In the genomic region with DNA sequence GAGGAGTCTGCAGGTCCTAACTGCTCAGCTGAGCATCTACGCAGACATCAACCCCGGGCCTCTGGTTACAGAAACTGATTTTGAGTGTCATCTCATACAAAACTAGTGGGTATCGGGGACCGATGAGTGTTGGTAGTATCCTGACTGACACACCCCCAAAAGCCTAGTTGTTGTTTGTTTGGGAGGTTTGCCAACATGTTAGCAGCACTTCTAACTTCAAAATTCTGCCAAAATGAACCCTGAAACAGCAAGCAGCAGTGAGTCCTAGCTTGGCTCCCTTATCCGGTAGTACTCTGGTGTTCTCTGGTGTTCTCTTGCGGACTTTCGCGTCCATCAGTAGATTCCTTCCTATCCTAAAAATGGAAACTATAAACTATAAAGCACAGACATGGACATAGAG, we compare ENCODE assay signal across 11 mouse cellular contexts. TPM values are rescaled to one million over a fixed set of nuclear protein-coding genes. Genes with fewer than 3 reads are reported as not detected.
DNase-seq lines count a peak whose midpoint lies in the region; ATAC-seq and TF ChIP-seq lines count a peak whose summit lies in the region.
"Had no signal": no experiment of that assay in that cellular context is flagged by ENCODE, and none has a peak within 500 bp of the region (broad histone marks: within the 10 kb centered on the region; RNA-seq: fewer than 3 reads in every experiment).

No protein-coding gene starts in this region.

- H3K36me3 ChIP-seq in hindbrain, embryonic 12.5 days: no peaks in the 10 kb centered on the region
- H3K36me3 ChIP-seq in hindbrain, embryonic 16.5 days (ENCODE audit: control insufficient read depth, insufficient read depth, low read length): no peaks in the 10 kb centered on the region
- H3K36me3 ChIP-seq in midbrain, embryonic 10.5 days: no peaks in the 10 kb centered on the region
- no peaks in the 10 kb centered on the region for H3K36me3 ChIP-seq in midbrain, embryonic 15.5 days (replicated peaks)
- no peaks in the 10 kb centered on the region for H3K36me3 ChIP-seq in hindbrain, embryonic 14.5 days (replicated peaks; ENCODE audit: control insufficient read depth, insufficient read depth)
- H3K36me3 ChIP-seq in stomach, postnatal 0 days (ENCODE audit: control insufficient read depth, insufficient read depth, low read length): no peaks in the 10 kb centered on the region

- peak overlapping the region; percentile 41 for H3K4me3 ChIP-seq in hindbrain, embryonic 12.5 days
- no peak overlapping the region for H3K4me3 ChIP-seq in hindbrain, embryonic 16.5 days (ENCODE audit: low read length)
- H3K4me3 ChIP-seq in midbrain, embryonic 10.5 days: peak overlapping the region; percentile 50; the same call in 1 of the 2 replicates
- no peak overlapping the region for H3K4me3 ChIP-seq in midbrain, embryonic 15.5 days
- H3K4me3 ChIP-seq in hindbrain, embryonic 14.5 days (replicated peaks; ENCODE audit: low read length): no peak overlapping the region
- H3K4me3 ChIP-seq in stomach, postnatal 0 days (ENCODE audit: low read depth, low read length): no peak overlapping the region

- ATAC-seq in hindbrain, embryonic 12.5 days (ENCODE audit: low FRiP score): no peak
- no peak for ATAC-seq in hindbrain, embryonic 16.5 days
- ATAC-seq in midbrain, embryonic 15.5 days (replicated peaks): no peak
- ATAC-seq in hindbrain, embryonic 14.5 days (ENCODE audit: low FRiP score): no peak
- no peak for ATAC-seq in stomach, postnatal 0 days (ENCODE audit: low FRiP score, low TSS enrichment)
- ATAC-seq: activated CD4-positive, CD25-positive, alpha-beta regulatory T cell, adult 4 months had no signal

- no peak for TF ChIP-seq CTCF in stomach, postnatal 0 days (IDR thresholded peaks at IDR 0.05; ENCODE audit: low read depth)

- H3K27ac ChIP-seq in hindbrain, embryonic 12.5 days: no peak overlapping the region
- H3K27ac ChIP-seq in hindbrain, embryonic 16.5 days (ENCODE audit: low read depth, low read length): no peak overlapping the region
- H3K27ac ChIP-seq in midbrain, embryonic 10.5 days (replicated peaks): no peak overlapping the region
- no peak overlapping the region for H3K27ac ChIP-seq in midbrain, embryonic 15.5 days
- H3K27ac ChIP-seq in hindbrain, embryonic 14.5 days: no peak overlapping the region
- no peak overlapping the region for H3K27ac ChIP-seq in stomach, postnatal 0 days (replicated peaks)

- no peak overlapping the region for H3K9ac ChIP-seq in hindbrain, embryonic 12.5 days
- H3K9ac ChIP-seq in hindbrain, embryonic 16.5 days (ENCODE audit: low read depth, low read length): no peak overlapping the region
- H3K9ac ChIP-seq in midbrain, embryonic 15.5 days: no peak overlapping the region
- H3K9ac ChIP-seq in hindbrain, embryonic 14.5 days: no peak overlapping the region
- H3K9ac ChIP-seq in stomach, postnatal 0 days (ENCODE audit: low read length): no peak overlapping the region

- H3K9me3 ChIP-seq in hindbrain, embryonic 12.5 days (replicated peaks): no peaks in the 10 kb centered on the region
- no peaks in the 10 kb centered on the region for H3K9me3 ChIP-seq in hindbrain, embryonic 16.5 days (ENCODE audit: control insufficient read depth, low read length)
- no peaks in the 10 kb centered on the region for H3K9me3 ChIP-seq in midbrain, embryonic 10.5 days (replicated peaks)
- no peaks in the 10 kb centered on the region for H3K9me3 ChIP-seq in midbrain, embryonic 15.5 days
- no peaks in the 10 kb centered on the region for H3K9me3 ChIP-seq in hindbrain, embryonic 14.5 days (ENCODE audit: control insufficient read depth, low read length)
- no peaks in the 10 kb centered on the region for H3K9me3 ChIP-seq in stomach, postnatal 0 days (ENCODE audit: control insufficient read depth, low read length)

- H3K4me2 ChIP-seq in hindbrain, embryonic 12.5 days (replicated peaks): peak overlapping the region; percentile 61; the same call in 1 of the 2 replicates
- H3K4me2 ChIP-seq in hindbrain, embryonic 16.5 days (ENCODE audit: low read length): no peak overlapping the region
- H3K4me2 ChIP-seq in midbrain, embryonic 15.5 days: no peak overlapping the region
- H3K4me2 ChIP-seq in hindbrain, embryonic 14.5 days (replicated peaks): peak overlapping the region; percentile 55; the same call in 1 of the 2 replicates
- H3K4me2 ChIP-seq in stomach, postnatal 0 days (replicated peaks; ENCODE audit: low read depth): peak overlapping the region; percentile 62; the same call in 1 of the 2 replicates

- peaks cover 35% of the 10 kb centered on the region for H3K27me3 ChIP-seq in hindbrain, embryonic 12.5 days
- peaks cover 26% of the 10 kb centered on the region for H3K27me3 ChIP-seq in hindbrain, embryonic 16.5 days (replicated peaks; ENCODE audit: control insufficient read depth, insufficient read depth, low read length)
- peaks cover 48% of the 10 kb centered on the region for H3K27me3 ChIP-seq in midbrain, embryonic 10.5 days (ENCODE audit: low read depth, poor library complexity, severe bottlenecking)
- H3K27me3 ChIP-seq in midbrain, embryonic 15.5 days (replicated peaks): peaks cover 30% of the 10 kb centered on the region
- peaks cover 38% of the 10 kb centered on the region for H3K27me3 ChIP-seq in hindbrain, embryonic 14.5 days (ENCODE audit: control insufficient read depth, insufficient read depth, low read length)
- H3K27me3 ChIP-seq in stomach, postnatal 0 days (ENCODE audit: control insufficient read depth, insufficient read depth, low read length): peaks cover 4% of the 10 kb centered on the region; the same call in 1 of the 2 replicates

- WGBS in hindbrain, embryonic 12.5 days: 75% methylated on average over 8 of the region's 8 CpGs
- WGBS in hindbrain, embryonic 16.5 days: 68% methylated on average over 8 of the region's 8 CpGs
- 76% methylated on average over 8 of the region's 8 CpGs for WGBS in midbrain, embryonic 10.5 days
- 78% methylated on average over 8 of the region's 8 CpGs for WGBS in midbrain, embryonic 15.5 days
- WGBS in hindbrain, embryonic 14.5 days: 75% methylated on average over 8 of the region's 8 CpGs
- WGBS in stomach, postnatal 0 days: 64% methylated on average over 8 of the region's 8 CpGs

- H3K4me1 ChIP-seq in hindbrain, embryonic 12.5 days: peaks cover 15% of the 10 kb centered on the region
- peaks cover 14% of the 10 kb centered on the region for H3K4me1 ChIP-seq in hindbrain, embryonic 16.5 days (ENCODE audit: control insufficient read depth, insufficient read depth, low read depth, low read length)
- H3K4me1 ChIP-seq in midbrain, embryonic 10.5 days: peaks cover 17% of the 10 kb centered on the region
- peaks cover 13% of the 10 kb centered on the region; the same call in 1 of the 2 replicates for H3K4me1 ChIP-seq in midbrain, embryonic 15.5 days
- H3K4me1 ChIP-seq in hindbrain, embryonic 14.5 days (replicated peaks; ENCODE audit: control insufficient read depth, insufficient read depth, low read length): peaks cover 12% of the 10 kb centered on the region
- H3K4me1 ChIP-seq in stomach, postnatal 0 days (replicated peaks; ENCODE audit: control insufficient read depth, insufficient read depth): no peaks in the 10 kb centered on the region; the same call in 1 of the 2 replicates

- DNase-seq in midbrain, embryonic 10.5 days (ENCODE audit: low spot score): no peak
- DNase-seq in hindbrain, embryonic 14.5 days (ENCODE audit: low spot score): no peak
- no peak for DNase-seq in stomach, postnatal 0 days (ENCODE audit: low spot score)
- DNase-seq in frontal cortex, postnatal 10 days (ENCODE audit: low spot score in 2 of 2): no peak
- DNase-seq: left cerebral cortex, postnatal 4 days; retina, postnatal 1 day; thymus, postnatal 36 days had no signal

- TF ChIP-seq EP300 in stomach, postnatal 0 days (optimal IDR thresholded peaks at IDR 0.05): no peak

RNA-seq across cellular contexts. Expression of a gene that starts 1.5 kb away (rescaled TPM):
- polyA plus RNA-seq in hindbrain, embryonic 12.5 days (2016; fragmentation: Nextera tagmentation; extraction: Ambion mirVana): 11.2 and 16.2 TPM in 2 replicates
- 1.1 and 3.0 TPM in 2 replicates for polyA plus RNA-seq in hindbrain, embryonic 16.5 days (2015; fragmentation: Nextera tagmentation; extraction: Ambion mirVana)
- polyA plus RNA-seq in midbrain, embryonic 10.5 days (2016; fragmentation: Nextera tagmentation; extraction: Ambion mirVana): 5.0 and 5.7 TPM in 2 replicates
- 1.1 and 1.2 TPM in 2 replicates for polyA plus RNA-seq in midbrain, embryonic 15.5 days (2015; fragmentation: Nextera tagmentation; extraction: Ambion mirVana)
- polyA plus RNA-seq in hindbrain, embryonic 14.5 days (2014; fragmentation: Nextera tagmentation; extraction: Ambion mirVana): 3.6 and 3.8 TPM in 2 replicates
- 1.3 TPM in 2 replicates for polyA plus RNA-seq in stomach, postnatal 0 days (2015; fragmentation: Nextera tagmentation; extraction: Ambion mirVana)

RNA-seq across cellular contexts. Expression of a gene that starts 56.7 kb away (rescaled TPM):
- 24.2 and 24.9 TPM in 2 replicates for polyA plus RNA-seq in hindbrain, embryonic 12.5 days (2016; fragmentation: Nextera tagmentation; extraction: Ambion mirVana)
- 9.3 and 11.6 TPM in 2 replicates for polyA plus RNA-seq in hindbrain, embryonic 16.5 days (2015; fragmentation: Nextera tagmentation; extraction: Ambion mirVana)
- 17.8 and 20.4 TPM in 2 replicates for polyA plus RNA-seq in midbrain, embryonic 10.5 days (2016; fragmentation: Nextera tagmentation; extraction: Ambion mirVana)
- 13.9 and 14.5 TPM in 2 replicates for polyA plus RNA-seq in midbrain, embryonic 15.5 days (2015; fragmentation: Nextera tagmentation; extraction: Ambion mirVana)
- polyA plus RNA-seq in hindbrain, embryonic 14.5 days (2014; fragmentation: Nextera tagmentation; extraction: Ambion mirVana): 18.1 and 19.0 TPM in 2 replicates
- polyA plus RNA-seq in stomach, postnatal 0 days (2015; fragmentation: Nextera tagmentation; extraction: Ambion mirVana): 8.8 and 9.5 TPM in 2 replicates

Comparison
In these comparisons a context has a peak if more than half of its experiments do, and no peak if none do; other contexts are left out.
1. H3K4me2 ChIP-seq: peak in hindbrain, embryonic 12.5 days (single experiment), hindbrain, embryonic 14.5 days (single experiment) and stomach, postnatal 0 days (single experiment); none in hindbrain, embryonic 16.5 days (single experiment) and midbrain, embryonic 15.5 days (single experiment).
2. H3K4me3 ChIP-seq: peak in hindbrain, embryonic 12.5 days (single experiment) and midbrain, embryonic 10.5 days (single experiment); none in hindbrain, embryonic 16.5 days (single experiment), midbrain, embryonic 15.5 days (single experiment), hindbrain, embryonic 14.5 days (single experiment) and stomach, postnatal 0 days (single experiment).